Mouse (Mus musculus) cerebellum, adult 11-12 months (tissue): ENCODE measurements at regions not wholly inside any gene's neighbourhood (a gene's known extent, or its start where the extent isn't known, plus 50 kb on each side); places are given as distances from the start of the nearest gene placed in this dataset.

ENCODE experiments used
- DNase-seq: peaks from one replicate; pipeline ENCODE4 v3.0.0; 2022

DNA sequence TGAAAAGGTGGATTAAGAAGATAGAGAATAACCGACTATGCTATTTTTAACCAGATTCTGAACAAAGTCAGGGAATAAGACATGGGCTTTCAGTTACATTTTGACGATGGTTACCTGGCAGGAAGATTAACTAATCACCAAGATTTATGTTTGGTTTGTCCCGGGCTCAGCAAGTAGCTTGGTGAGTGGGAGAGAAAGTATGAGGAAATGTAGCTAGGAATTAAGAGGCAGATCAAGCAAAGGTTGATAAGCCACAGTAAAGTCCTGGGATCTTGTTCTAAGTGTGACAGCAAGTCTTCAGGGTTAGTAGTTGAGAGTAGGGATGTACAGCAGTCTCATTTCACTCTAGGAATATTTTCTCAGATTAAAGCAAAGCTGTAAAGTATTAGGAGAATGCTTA, 149.3 kb upstream of the Nr2f1 start:
- DNase-seq = no peak

DNA sequence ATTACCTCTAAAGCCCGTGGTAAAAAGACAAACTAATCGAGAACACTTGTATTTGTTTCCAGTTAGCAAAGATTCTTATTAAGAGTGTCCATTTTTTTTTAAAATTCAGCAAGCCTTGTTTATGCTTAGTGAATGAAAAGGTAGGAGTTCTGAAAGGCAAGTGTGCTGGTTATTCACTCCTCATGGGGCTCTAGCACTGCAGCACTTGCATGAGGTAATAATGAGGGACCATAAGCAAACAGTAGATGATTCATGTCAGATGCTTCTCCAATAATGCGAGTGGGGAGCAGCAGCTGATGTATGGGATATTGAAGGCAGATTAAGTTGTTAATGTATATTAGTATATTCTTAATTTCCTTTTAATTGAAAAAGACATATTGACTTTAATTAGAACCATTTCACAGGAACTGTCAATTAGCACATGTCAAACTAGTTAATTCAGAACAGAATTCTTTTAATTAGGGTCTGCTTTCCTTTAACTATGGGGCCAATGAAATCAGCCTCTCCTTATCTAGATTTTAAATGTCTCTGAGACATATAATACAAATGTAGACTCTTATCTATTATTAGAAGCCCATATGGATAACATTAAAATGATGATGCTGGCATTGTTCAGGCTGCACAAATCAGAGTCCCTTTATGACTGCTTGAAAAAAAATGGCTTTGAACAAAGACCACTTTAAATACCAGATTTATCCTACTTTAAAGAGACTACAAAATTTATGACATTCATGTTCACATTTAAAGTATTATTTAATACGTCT, 125.1 kb upstream of the Nr2f1 start:
- no peak for DNase-seq

GRCm38 (mm10) chr13:78323183-78323582, 123.6 kb upstream of the Nr2f1 start:
- no peak for DNase-seq

DNA sequence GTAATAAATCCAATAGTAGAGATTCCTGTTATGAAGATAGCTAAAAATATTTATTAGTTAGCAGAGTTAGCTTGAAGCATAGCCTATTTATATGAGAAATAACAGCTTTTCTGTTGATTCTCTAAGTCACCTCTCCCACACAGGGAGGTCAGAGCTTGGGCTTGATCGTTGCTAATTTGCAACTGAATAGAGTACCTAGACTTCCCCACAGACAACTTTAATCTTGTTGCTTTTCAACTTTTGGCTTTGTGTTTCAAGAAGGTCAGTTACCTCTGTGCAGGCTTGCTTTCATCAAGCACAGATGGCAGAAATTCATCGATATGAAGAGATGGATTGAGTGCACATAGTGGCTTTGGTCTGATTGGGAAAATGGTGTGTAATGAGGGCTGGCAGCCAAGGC, 118.9 kb upstream of the Nr2f1 start:
- DNase-seq = no peak

- no peak for DNase-seq
Measured at GRCm38 (mm10) chr13:78310837-78311236, 111.3 kb upstream of the Nr2f1 start.
